Mouse (Mus musculus) cerebellum, postnatal 36 days (tissue): ENCODE measurements at regions not wholly inside any gene's neighbourhood (a gene's known extent, or its start where the extent isn't known, plus 50 kb on each side); places are given as distances from the start of the nearest gene placed in this dataset.

ENCODE experiments used
- DNase-seq, 2 experiments: peaks; one replicate each; pipeline ENCODE4 v3.0.0; 2021 to 2022; ENCODE audit warnings: mixed read lengths in 2 of 2

DNA sequence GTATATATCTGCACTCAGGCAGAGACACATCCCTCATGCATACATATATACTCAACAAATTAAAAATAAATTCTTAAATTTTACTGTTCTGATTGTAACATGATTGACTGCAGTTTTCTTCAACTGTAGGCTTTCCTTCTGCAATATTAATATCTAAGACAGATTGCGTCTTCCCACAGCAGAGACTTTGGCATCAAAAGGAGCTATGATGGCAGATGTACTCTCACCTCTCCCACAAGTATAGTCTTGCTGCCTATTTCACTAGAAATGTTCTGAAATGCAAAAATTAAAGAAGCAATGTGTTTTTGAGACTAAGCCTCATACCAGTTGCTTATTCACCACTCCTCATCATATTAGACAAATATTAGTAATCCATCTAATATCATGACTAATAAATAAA lies 356.5 kb downstream of the Dnah5 start:
- no peak for DNase-seq

- no peak for DNase-seq
Observed at GRCm38 (mm10) chr15:28595294-28595693, 391.7 kb downstream of the Dnah5 start.

DNA sequence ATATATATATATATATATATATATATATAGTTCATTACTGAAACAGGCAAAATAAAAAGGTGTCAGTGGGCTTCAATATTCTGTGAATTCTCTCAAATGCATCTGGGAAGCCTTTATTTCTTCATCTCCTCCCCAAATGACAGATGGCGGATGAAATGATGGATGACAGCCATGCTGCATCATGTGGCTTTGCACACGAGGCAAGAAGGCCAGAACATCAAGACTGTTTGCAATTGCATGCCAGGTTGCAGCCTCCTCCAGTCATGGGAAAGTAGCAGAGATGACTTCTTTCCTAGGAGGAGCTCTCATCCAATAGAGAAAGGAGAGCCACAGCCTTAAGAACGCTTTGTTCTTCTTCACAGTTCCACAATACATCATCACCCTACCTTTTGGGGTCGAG lies 392.2 kb downstream of the Dnah5 start:
- no peak for DNase-seq

- no peak for DNase-seq
Observed at GRCm38 (mm10) chr15:28600132-28600531, 396.6 kb downstream of the Dnah5 start.

DNA sequence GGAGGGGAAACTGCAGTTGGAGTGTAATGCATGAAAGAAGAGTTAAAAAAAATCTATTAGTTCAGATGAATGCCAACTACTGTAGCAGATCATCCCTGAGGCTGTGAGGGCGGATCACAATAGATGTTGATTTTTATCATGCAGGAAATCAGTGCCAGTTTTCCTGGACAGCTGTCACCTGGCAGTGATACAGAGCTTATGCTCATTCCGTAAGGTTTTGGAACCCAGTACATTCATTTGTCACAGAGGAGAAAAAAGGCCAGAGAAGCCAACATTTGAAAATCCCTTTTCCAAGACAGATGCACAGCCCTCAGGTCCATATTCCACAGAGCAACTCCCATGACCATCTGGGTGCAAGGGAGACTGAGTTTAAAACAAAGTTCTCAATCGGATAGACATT lies 412.1 kb downstream of the Dnah5 start:
- peak; percentile 41 to 44 for DNase-seq

GRCm38 (mm10) chr15:28640349-28640748 lies 436.8 kb downstream of the Dnah5 start:
- no peak for DNase-seq

DNA sequence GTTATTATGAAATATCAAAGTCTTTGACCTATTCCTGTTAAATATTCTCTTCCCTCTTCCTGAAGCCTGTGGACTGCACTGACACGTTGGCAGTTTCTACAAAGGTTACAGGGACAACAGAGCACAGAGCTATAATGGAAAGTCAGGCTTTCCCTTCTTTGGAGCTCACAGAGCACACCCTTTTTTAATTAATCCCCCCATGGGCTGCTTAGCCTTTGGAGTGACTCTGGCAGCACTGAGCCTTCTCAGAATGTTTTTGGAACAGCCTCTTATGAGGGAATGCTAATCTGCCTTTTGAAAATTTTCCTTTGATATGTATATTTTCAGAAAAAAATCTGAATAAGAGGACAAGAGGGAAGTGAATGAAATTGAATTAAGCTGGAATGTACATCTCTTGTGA lies 441.6 kb downstream of the Dnah5 start:
- no peak for DNase-seq

DNA sequence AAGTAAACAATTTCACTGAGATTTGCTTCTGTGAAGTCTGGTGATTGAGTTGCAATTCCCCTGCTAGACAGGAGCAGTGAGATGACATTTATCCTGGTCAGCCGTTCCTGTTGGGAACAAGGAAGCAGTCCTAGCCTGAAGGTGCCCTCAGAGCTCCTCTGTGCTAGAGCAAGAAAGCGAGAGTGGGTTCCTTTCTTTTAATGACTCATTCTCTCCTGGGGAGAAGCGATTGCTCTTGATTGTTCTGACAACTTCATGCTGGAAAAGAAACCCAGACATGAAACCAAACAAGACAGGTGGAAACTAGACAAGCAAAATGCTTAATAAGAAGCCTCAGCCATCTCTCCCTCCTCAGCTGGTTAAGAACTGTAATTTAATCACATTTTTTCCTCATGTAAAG lies 450.4 kb downstream of the Dnah5 start:
- no peak for DNase-seq

DNA sequence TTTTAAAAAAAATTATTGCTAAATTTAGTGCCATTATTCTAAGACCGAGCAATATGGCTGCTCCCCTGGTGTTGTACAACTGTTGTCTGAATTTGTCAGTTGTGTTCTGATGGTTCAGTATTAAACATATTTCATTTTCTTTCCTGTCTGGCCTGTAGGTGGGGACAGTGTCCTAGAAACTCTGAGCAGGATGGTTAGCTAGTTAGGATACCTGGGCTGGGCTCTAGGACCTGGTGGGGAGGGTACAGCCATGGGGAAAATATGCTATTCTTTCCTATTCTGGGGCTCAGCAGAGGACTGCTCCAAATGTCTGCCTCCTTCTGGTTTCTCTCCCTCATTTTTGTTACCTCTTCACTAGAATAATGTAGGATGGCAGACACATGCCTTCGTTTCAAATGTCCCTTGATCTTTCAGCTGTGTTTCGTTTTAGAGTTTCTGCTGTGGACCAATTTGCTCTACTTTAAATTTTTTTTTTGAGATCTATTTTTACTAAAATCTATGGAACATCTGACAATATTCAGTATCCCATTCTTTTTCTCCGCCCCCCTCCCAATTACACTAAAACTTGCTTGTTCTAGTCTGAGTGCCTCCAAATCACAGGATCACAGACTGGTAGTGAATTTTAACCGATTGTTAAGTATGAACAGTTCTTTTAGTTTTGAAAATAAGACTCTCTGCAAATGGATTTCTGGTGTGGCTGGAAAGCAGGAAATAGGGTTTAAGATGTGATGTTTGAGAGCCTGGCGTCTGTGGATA lies 460.5 kb downstream of the Dnah5 start:
- peak; percentile 3 for DNase-seq
